ENCODE assay signal across 33 mouse cellular contexts in genomic region chr4:53818320-53818719, GRCm38 (mm10). TPM values are rescaled to one million over a fixed set of nuclear protein-coding genes. Genes with fewer than 3 reads are reported as not detected.
"Had no signal": no experiment of that assay in that cellular context is flagged by ENCODE, and none has a peak within 500 bp of the region (broad histone marks: within the 10 kb centered on the region; RNA-seq: fewer than 3 reads in every experiment).

No protein-coding gene starts in this region.

- H3K9ac ChIP-seq: heart, embryonic 12.5 days; hindbrain, embryonic 12.5 days; hindbrain, embryonic 14.5 days; kidney, embryonic 15.5 days; limb, embryonic 13.5 days; limb, embryonic 15.5 days; liver, embryonic 12.5 days had no signal

- H3K27me3 ChIP-seq: heart, embryonic 12.5 days; hindbrain, embryonic 12.5 days; kidney, embryonic 15.5 days; limb, embryonic 13.5 days; limb, embryonic 15.5 days; liver, embryonic 12.5 days had no signal

- DNase-seq: gastrocnemius, adult 2 months; gastrocnemius, postnatal 10 days; gastrocnemius, postnatal 25 days; heart, adult 18-20 months; heart, postnatal 10 days; heart, postnatal 4 days; kidney, adult 11 months; kidney, adult 2 months; kidney, adult 9 months; kidney, postnatal 14 days; kidney, postnatal 36 days; layer of hippocampus, adult 9-11 months; layer of hippocampus, postnatal 36 days; left cerebral cortex, postnatal 4 days had no signal

- ATAC-seq: hindbrain, embryonic 16.5 days; intestine, embryonic 16.5 days; liver, embryonic 12.5 days had no signal

- H3K36me3 ChIP-seq: heart, embryonic 12.5 days; hindbrain, embryonic 10.5 days; hindbrain, embryonic 12.5 days; kidney, embryonic 15.5 days; limb, embryonic 13.5 days; limb, embryonic 15.5 days; liver, embryonic 12.5 days had no signal

- H3K27ac ChIP-seq: gastrocnemius, adult 2 months; hindbrain, embryonic 10.5 days; hindbrain, embryonic 12.5 days; hindbrain, embryonic 14.5 days; kidney, embryonic 15.5 days; kidney, postnatal 0 days; limb, embryonic 13.5 days; limb, embryonic 15.5 days; liver, embryonic 12.5 days had no signal

- H3K4me1 ChIP-seq: hindbrain, embryonic 10.5 days; hindbrain, embryonic 12.5 days; kidney, embryonic 15.5 days; limb, embryonic 13.5 days; limb, embryonic 15.5 days had no signal

- H3K4me3 ChIP-seq: gastrocnemius, adult 2 months; heart, embryonic 12.5 days; hindbrain, embryonic 10.5 days; hindbrain, embryonic 12.5 days; kidney, embryonic 15.5 days; limb, embryonic 13.5 days; limb, embryonic 15.5 days; liver, embryonic 12.5 days had no signal

- H3K9me3 ChIP-seq: heart, embryonic 12.5 days; hindbrain, embryonic 10.5 days; hindbrain, embryonic 12.5 days; kidney, embryonic 15.5 days; limb, embryonic 13.5 days; limb, embryonic 15.5 days; liver, embryonic 12.5 days had no signal

- H3K4me2 ChIP-seq: heart, embryonic 12.5 days; hindbrain, embryonic 12.5 days; hindbrain, embryonic 14.5 days; kidney, embryonic 15.5 days; limb, embryonic 13.5 days; limb, embryonic 15.5 days; liver, embryonic 12.5 days had no signal

RNA-seq across cellular contexts. Expression of gene Tal2, which starts 38.8 kb away (rescaled TPM):
- total RNA-seq: granulocyte monocyte progenitor cell, adult 5-6 weeks; layer of hippocampus, adult 18-20 months; layer of hippocampus, postnatal 14 days; left cerebral cortex, postnatal 25 days had no signal
- polyA plus RNA-seq: heart, embryonic 16.5 days; intestine, embryonic 14.5 days; intestine, embryonic 16.5 days; large intestine, adult 2 months; liver, adult 2 months; liver, embryonic 12.5 days had no signal
